Mouse (Mus musculus): ENCODE measurements at regions not wholly inside any gene's neighbourhood (a gene's known extent, or its start where the extent isn't known, plus 50 kb on each side); places are given as distances from the start of the nearest gene placed in this dataset.

DNA sequence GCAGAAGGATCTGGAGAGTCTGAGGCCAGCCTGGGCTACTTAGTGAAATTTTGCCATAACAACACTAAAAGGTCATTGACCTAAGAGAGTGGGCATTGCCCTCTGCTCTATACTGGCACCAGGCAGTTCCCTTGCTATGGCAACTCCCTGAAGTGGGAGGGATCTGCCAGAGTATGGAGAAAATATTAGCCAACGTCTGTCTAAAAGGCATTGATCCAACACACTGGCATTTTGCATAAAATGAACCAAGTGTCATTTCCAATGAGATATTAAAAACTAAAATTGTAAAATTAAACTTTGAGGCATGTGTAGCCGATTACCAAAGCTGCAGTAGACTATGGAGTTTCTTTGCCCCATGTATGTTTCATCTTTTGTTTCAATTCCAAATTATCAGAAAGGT, 57.6 kb upstream of the Mpp6 start:
- H3K27me3 ChIP-seq (ENCODE audit: insufficient read depth, low read length) = no peaks in the 10 kb centered on the region
- no peak overlapping the region for H3K4me2 ChIP-seq (ENCODE audit: low read depth)
- H3K36me3 ChIP-seq (ENCODE audit: insufficient read depth) = no peaks in the 10 kb centered on the region
- DNase-seq = no peak
- no peak for TF ChIP-seq CTCF (IDR thresholded peaks at IDR 0.05; ENCODE audit: low read depth)
- ATAC-seq = no peak
- H3K27ac ChIP-seq (ENCODE audit: low read depth, low read length) = no peak overlapping the region
- no peak overlapping the region for H3K4me3 ChIP-seq (ENCODE audit: low read depth, low read length)
- H3K4me1 ChIP-seq (ENCODE audit: insufficient read depth) = no peaks in the 10 kb centered on the region
- H3K9me3 ChIP-seq (ENCODE audit: low read length) = no peaks in the 10 kb centered on the region
- no peak overlapping the region for H3K9ac ChIP-seq
- WGBS = 74% methylated on average over 2 of the region's 2 CpGs

DNA sequence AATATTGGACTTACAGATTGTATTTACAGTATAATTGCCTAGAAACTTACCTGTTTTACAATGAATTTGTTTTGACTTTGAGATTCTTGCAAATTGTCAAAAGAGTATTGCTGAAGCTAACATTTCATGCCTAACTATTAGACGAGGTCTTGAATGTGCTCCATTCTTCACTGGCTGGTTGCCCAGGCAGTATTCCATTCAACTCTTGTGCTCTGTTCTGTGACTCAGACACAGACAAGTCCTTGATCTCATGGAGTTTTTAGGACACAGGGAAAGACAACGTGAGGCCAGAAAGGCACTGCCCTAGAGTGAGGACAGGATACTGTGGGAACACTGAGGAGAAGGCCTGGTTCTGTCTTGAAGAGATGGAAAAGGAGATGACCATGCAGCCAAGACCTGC, 57.0 kb upstream of the Mpp6 start:
- Histone ChIP-seq H3K27ac (ENCODE audit: low read depth, low read length) (no peak overlapping the region), H3K4me1 (ENCODE audit: insufficient read depth) (no peaks in the 10 kb centered on the region), H3K9ac (no peak overlapping the region), H3K4me2 (ENCODE audit: low read depth) (no peak overlapping the region), H3K4me3 (ENCODE audit: low read depth, low read length) (no peak overlapping the region), H3K36me3 (ENCODE audit: insufficient read depth) (no peaks in the 10 kb centered on the region), H3K27me3 (ENCODE audit: insufficient read depth, low read length) (no peaks in the 10 kb centered on the region), H3K9me3 (ENCODE audit: low read length) (no peaks in the 10 kb centered on the region)
- no peak for ATAC-seq
- no peak for TF ChIP-seq CTCF (IDR thresholded peaks at IDR 0.05; ENCODE audit: low read depth)
- no peak for DNase-seq
- 24% methylated on average over 2 of the region's 2 CpGs for WGBS

DNA sequence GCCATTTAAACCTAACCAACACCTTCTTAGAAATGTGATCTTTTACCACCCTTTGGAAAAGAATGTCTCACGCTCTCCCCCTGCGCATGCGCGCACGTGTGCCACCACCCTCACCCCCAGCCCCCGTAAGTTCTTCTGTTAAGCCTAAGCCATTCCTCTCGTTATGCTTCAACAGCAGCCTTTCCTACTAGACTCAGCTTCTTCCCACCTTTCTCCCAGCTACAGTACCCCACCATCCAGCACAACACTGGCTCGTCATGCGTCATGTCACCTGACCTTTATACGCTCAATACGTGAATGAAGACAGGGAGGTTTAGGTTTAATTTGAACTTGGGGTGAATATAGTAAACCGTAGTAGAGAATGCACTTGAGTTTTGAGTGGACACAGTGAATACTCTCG, 55.8 kb upstream of the Mpp6 start:
- peak overlapping the region; percentile 26; the same call in 1 of the 2 replicates for H3K4me2 ChIP-seq (ENCODE audit: low read depth)
- H3K4me1 ChIP-seq (ENCODE audit: insufficient read depth) = no peaks in the 10 kb centered on the region
- ATAC-seq = peak; percentile 42; the same call in 1 of the 2 replicates
- no peaks in the 10 kb centered on the region for H3K9me3 ChIP-seq (ENCODE audit: low read length)
- 56% methylated on average over 13 of the region's 13 CpGs for WGBS
- H3K36me3 ChIP-seq (ENCODE audit: insufficient read depth) = no peaks in the 10 kb centered on the region
- no peak overlapping the region for H3K9ac ChIP-seq
- H3K27ac ChIP-seq (ENCODE audit: low read depth, low read length) = no peak overlapping the region
- no peak for TF ChIP-seq CTCF (IDR thresholded peaks at IDR 0.05; ENCODE audit: low read depth)
- no peaks in the 10 kb centered on the region for H3K27me3 ChIP-seq (ENCODE audit: insufficient read depth, low read length)
- no peak overlapping the region for H3K4me3 ChIP-seq (ENCODE audit: low read depth, low read length)
- no peak for DNase-seq

DNA sequence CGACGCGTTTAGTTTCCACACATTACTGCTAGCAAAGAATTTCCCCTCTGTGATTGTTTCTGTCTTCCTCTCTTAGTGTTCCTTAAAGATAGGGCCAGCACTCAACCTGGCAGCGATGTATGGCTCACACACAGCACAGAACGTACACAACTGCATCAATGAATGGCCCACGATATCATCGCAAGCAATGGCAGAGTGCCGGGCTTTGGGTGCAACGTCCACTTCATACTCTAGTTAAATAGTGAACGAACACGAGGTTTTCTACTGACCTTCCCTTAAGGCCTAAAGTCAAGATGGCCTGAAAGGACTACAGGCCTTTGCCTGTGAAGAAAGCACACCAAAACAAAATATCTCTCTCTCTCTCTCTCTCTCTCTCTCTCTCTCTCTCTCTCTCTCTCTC, 51.4 kb upstream of the Mpp6 start:
- Histone ChIP-seq H3K36me3 (ENCODE audit: insufficient read depth) (no peaks in the 10 kb centered on the region), H3K27ac (ENCODE audit: low read depth, low read length) (no peak overlapping the region), H3K4me2 (ENCODE audit: low read depth) (no peak overlapping the region), H3K27me3 (ENCODE audit: insufficient read depth, low read length) (no peaks in the 10 kb centered on the region), H3K4me1 (ENCODE audit: insufficient read depth) (no peaks in the 10 kb centered on the region), H3K9me3 (ENCODE audit: low read length) (no peaks in the 10 kb centered on the region), H3K9ac (no peak overlapping the region), H3K4me3 (ENCODE audit: low read depth, low read length) (no peak overlapping the region)
- no peak for TF ChIP-seq CTCF (IDR thresholded peaks at IDR 0.05; ENCODE audit: low read depth)
- 92% methylated on average over 11 of the region's 11 CpGs for WGBS
- DNase-seq (no peak), ATAC-seq (no peak)

DNA sequence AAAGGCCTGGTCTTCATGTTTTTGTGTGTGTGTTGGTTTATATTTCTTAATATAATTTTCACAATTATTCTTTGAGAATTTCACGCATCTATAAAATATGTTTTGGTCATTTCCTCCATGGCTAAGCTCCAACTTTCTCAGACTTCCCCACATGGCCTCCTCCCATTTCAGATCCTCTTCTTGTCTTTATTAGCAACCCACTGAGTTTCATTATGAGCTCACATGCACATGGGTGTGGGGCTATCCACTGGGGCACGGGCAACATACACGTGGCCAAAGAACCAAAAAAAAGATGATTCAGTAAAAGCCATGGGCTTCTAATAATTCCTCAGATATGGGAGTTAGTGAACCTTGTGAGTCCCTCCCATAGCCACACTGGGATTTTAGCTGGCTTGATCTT, 50.1 kb upstream of the Mpp6 start:
- 91% methylated on average over 3 of the region's 3 CpGs for WGBS
- Histone ChIP-seq H3K9me3 (ENCODE audit: low read length) (no peaks in the 10 kb centered on the region), H3K4me1 (ENCODE audit: insufficient read depth) (no peaks in the 10 kb centered on the region), H3K9ac (no peak overlapping the region), H3K4me2 (ENCODE audit: low read depth) (no peak overlapping the region), H3K36me3 (ENCODE audit: insufficient read depth) (no peaks in the 10 kb centered on the region), H3K27me3 (ENCODE audit: insufficient read depth, low read length) (no peaks in the 10 kb centered on the region), H3K4me3 (ENCODE audit: low read depth, low read length) (no peak overlapping the region), H3K27ac (ENCODE audit: low read depth, low read length) (no peak overlapping the region)
- TF ChIP-seq CTCF (IDR thresholded peaks at IDR 0.05; ENCODE audit: low read depth) = no peak
- no peak for DNase-seq
- no peak for ATAC-seq

Data from forebrain, postnatal 0 days (tissue).